Mouse (Mus musculus): Measurements from ENCODE around the gene Kcnd3.
"Not testable (repeated sequence)": the region's sequence is repeated elsewhere in the genome, so short reads cannot be mapped to it uniquely, and the experiment has no call there.

Gene Kcnd3

DNA sequence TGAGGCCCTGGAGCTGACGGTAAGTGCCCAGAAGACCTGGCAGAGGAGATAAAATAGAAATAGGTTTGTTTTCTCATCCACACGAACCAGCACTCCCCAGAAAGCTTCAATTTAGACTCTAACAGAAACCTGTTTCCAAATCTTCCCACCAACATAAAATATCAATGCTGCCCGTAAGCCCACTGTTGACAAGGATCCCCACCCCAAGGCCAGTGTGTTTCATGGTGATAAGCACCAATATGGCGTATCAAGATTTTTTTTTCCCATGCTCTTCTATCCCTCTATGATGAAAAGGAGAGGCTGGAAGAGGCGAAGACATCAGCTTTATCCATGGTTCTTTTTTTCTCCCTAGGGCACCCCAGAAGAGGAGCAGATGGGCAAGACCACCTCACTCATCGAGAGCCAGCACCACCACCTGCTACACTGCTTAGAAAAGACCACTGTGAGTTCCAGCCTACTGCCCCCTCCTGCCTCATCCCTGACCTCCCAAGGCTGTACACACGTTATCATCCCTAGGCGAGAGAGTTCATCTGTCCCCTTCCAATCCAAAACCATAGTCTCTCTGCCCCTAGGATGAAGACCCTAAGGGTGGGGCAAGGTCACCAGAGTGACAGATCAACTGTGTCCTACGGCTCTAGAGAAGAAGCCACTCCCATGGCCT, 213.1 kb downstream of the Kcnd3 start:
- no peak for DNase-seq

DNA sequence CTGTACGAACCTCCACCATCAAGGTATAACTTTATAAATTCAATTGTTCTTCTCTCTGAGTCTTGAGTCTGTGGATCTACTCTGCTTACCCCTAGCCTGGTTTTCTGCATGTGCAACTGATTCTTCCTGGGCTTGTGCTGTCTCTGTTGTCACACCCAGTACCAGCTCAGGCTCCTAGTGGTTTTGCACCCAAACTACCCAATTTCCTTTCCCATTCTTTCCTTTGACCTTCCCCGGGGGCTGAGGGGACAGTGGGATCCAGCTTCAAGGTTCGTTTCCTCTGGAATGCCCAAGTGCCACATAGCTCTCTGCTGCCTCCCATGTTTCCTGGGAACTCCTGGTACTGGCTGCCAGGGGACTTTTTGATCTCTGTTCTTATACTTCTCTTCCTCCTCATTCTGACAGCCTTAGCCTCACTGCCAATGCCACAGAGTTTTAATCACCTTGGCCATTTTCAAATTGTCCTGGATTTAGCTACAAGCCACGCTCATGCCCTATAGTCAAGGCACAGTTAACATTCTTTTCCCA, 214.9 kb downstream of the Kcnd3 start:
- DNase-seq: peak in 1 of 2 experiments; percentile 8

DNA sequence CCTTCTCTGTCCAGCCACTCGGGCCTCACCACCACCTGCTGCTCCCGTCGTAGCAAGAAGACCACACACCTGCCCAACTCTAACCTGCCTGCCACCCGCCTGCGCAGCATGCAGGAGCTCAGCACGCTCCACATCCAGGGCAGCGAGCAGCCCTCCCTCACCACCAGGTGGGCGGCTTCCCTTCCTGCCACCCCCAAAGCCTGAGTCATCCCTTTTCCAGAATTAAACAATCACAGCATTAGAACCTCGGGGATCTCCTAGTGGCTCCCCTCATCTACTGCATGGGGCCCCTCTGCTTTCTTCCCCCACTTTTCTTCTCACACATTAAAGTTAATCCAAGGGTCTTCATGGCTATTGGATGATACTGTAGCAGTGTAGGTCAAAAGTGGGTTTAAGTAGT, 216.0 kb downstream of the Kcnd3 start:
- no peak for DNase-seq

DNA sequence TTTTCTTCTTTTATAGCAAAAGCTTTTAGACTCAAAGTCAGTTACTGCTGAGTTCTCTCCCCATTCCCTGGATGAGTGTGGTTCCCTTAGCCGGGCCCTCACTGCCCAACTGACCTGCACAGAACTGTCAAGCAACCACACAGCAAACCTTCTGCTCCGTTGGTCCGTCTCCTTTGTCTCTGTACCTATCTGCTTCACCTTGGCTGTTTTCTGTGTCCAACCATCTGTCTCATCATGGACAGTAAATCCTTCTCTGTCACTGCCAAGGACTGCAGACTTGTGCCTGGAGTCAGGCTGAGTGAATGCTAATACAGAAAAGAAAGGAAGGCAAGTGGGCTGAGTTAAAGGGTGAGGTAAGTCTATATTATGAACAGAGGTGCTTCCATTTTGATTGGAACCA, 217.6 kb downstream of the Kcnd3 start:
- DNase-seq: no peak

DNA sequence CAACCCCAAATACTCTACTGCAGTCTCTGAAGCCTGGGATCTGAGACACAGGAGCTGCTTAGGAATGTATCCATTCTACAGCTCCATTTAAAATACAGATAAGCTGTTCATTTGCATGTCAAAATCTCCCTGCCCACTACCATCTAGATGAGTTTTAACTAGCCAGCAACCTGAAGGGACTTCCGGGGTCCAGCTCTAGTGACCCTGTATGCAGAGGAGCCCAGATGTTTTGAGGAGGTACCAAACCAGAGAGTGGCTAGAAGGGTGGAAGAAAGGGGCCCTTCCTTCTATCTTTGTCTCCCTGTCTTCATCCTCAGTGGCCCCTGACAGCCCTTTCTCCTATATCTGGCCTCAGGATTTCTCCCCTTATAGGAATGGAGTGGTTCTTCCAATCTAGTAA, 218.7 kb downstream of the Kcnd3 start:
- DNase-seq: no peak

DNA sequence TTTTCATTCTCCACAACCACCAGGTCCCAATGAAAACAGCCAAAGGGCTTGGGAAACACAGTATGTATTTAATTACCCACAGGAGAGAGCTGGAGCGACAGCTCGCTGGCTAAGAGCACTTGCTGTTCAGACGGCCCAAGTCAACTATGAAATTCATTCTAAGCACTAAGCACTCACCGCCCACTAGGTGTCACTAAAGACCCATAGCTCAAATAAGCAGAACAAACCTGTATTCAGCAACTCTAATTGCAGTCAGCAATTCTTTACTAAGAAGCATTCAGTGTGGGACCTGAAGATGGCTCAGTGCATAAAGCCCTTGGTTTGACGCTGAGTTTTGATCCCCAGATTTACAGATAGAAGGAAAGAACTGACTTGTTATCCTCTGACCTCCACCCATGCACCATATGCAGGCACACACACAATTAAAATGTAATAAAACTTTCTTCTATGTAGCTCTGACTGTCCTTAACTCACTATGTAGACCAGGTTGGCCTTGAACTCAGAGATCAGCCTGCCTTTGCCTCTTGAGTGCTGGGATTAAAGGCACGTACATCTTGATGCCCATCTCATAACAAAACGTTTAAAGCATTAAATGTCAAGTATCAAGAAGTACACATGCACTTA, 222.6 kb downstream of the Kcnd3 start:
- peak; percentile 78 to 80 for DNase-seq

DNA sequence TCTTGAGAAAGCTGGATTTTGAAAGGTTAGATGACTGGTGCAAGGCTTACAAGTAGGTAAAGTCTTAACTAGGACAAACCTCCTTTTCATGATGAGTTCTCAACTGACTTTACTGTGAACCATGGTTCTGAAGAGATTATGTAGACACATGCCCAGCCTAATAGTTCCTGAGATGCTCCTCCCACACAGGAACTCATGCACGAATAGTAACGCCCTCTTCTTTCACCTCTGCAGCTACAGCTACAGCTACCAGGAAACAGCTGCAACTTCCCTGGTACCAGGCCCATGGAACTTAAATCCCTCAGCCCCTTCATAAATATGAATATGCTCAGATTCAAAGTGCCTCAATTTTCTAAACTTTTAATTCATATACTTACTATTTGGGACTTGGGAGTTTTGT, 223.8 kb downstream of the Kcnd3 start:
- DNase-seq: no peak

DNA sequence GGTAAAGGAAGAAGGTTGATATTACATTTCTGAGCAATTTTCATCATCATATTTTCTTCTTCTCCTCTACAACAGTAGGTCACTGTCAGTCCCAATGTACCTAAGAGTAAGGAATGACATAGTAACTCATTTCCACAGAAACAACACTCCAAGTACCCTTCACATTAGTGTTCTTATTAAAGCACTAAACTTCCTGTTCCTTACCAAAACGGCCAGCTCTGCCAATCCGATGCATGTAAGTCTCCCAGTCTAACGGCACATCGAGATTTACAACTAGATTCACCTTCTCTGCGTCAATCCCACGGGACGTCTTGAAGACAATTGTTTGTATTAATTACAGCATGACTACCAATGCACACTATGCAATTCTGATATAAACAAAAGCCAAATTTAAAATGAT, 228.2 kb downstream of the Kcnd3 start:
- no peak for DNase-seq

DNA sequence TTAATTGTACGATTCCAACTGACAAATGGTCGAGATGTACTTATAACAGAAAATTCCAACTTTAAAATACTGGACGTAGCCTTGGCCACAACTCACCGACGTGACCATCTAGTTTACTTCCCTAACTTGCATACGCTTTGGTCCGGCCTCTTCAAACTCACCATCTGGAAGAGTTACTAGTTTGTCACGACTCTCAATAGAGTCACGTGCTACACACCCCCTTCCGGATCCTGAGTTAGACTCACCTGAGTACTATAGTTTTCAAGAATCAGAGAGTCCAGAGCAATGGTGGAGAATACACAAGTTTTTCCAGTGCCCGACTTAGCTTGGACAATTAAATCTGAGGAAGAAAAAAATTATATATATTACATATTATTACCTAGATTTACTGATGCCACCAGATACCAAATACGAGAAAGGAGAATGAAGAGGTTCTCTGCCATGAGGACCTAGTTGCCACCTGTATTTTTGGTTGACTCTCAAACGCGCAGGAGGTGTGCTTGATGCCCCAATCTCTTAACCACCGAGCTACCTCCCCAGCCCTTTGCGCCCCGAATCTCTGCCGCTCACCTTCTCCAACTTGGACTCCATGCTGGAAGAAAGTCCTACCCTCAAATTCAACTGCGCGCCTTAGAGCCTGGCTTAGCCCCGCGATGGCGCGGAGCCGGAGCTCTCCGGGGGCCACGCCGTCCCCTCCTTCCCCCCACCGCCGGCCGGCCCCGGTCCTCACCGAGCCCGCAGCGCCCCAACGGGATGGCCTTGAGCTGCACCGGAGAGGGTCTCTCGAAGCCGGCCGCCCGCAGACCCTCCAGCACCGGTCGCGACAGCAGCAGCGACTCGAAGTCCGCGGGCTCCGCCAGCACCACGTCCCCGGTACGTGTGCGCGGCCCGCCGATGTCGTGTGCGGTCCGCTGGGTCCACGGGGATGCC, 234.5 kb downstream of the Kcnd3 start:
- no peak for DNase-seq

DNA sequence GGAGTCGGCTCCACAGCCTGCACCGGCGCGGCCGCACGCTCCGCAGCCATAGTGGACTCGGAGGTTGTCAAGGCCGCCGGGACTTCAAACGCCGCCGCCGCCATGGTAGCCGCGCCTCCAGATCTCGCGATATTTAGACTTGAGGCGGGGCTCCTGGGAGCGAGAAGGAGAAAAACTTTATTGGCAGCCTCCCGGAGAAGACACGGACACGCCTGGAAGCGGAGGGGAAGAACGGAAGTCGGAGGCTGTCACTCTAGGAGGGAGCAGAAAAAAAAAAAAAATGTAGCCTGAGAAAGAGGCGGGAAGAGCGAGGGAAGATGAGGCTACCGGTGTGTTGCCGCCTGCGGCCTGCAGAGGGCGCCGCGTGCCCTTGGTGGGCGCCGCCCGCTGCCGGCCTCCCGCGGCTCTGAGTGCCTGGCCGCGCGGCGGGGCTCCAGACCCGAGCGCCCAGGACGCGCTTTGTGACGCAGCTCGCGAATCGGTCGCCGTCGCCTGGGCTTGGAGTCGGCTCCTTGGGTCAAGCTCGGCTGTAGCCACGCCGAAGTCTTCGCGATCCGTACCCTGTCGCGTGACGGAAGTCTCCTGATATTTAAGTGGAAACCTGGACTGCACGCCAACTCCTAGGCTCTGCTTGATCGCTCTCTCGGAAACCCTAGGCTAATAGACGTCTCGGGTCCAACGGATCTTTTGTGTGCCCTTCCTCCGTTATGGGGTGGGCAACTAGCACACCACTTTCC, 235.4 kb downstream of the Kcnd3 start, which contains the start of gene Ddx20:
Ddx20 (minus strand) TSS at position 251 of the 737 bp plus-strand sequence.
- peak; percentile 97 to 98 for DNase-seq

DNA sequence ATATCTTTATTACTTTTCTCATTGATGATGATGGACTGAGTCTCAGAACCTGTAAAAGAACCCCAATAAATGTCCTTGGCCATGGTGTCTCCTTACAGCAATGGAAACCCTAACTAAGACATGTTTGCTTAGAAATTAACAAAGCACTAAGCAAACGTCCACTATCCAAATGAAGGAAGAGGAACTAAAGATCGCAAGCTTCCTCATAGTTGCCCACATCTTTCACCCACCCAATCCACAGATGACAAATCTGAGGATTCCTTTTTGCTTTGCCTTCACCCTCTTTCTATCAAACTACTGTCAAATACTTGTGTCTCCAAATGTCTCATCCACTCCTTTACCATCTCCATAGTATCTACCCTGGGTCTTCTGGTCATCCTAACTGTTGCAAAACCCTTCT, 236.4 kb downstream of the Kcnd3 start:
- DNase-seq: no peak

DNA sequence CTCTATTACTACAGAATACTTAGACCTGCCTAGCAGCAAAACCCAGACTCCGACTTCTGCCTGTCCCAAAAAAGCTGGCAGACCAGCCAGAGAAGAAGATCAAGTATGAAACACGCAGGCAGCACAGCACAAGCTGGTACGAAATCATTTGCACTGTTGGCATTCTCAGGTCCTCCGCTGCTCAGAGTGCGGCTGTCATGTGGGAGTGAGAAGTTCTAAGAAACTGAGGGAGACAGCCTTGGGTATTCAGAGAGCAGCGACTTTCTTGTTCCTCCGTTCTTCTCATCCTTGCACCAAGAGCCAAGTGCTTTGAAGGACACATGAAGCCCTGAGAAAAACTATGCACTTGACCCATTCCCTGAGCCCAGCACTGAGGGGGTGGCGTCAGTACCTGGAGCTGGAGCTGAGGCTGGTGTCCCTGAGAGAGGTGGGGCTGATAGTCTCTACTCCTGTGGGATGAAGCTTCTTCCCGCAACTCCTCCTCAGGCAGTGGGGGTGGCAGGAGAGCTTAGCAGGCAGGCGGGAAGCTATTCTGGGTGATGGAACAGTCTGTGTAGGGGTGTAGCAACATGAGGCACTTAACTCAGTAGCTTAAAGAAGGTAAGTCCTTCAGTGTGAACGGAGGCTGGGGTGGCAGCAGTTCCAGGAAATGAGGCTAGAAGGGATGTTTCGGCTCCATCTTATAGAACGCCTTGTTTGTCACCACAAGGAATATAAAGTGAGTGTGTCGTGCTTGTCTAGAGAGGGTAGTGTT, 241.4 kb downstream of the Kcnd3 start:
- DNase-seq: no peak

DNA sequence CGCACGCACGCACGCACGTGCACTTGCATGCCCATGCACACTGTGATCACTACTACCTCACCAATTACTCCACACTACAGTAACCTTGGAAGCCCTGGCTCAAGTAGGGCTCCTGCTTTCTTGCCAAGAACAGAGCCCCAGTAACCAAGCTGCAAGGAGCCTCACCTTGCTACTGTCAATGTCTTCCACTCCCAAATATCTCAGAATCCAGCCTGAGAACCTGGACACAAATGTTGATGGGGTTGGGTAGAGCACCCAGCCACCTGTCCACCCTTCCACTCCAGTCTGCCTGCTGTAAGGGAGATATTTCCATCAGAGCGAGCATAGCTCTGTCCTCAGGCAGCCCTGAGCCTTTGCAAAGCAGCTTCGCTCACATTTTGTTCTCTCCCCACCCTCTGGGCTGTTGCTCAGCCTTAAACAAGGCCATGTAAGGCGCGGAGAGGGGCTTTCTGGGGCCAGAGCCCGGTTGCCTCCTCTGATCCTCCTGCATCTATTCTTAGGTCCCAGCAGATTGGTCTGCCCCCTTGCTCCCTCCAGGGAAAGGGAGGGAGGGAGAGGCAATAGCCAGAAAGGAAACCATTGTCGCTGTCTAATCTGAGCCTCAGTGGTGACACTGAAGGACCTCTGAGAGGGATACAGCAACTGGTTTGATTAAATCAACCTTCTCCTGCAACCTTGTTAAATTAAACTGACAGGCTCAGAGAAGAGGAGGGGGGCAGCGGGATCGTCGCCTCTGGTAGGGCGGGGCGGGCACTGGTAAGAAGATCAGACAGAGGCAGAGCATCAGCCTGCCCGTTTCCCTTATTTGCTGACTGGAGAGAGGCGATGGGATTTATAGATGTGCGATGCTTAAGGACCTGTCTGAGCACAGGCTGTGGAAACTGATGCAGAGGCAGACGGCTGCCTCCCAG, 243.6 kb downstream of the Kcnd3 start:
- DNase-seq: no peak

DNA sequence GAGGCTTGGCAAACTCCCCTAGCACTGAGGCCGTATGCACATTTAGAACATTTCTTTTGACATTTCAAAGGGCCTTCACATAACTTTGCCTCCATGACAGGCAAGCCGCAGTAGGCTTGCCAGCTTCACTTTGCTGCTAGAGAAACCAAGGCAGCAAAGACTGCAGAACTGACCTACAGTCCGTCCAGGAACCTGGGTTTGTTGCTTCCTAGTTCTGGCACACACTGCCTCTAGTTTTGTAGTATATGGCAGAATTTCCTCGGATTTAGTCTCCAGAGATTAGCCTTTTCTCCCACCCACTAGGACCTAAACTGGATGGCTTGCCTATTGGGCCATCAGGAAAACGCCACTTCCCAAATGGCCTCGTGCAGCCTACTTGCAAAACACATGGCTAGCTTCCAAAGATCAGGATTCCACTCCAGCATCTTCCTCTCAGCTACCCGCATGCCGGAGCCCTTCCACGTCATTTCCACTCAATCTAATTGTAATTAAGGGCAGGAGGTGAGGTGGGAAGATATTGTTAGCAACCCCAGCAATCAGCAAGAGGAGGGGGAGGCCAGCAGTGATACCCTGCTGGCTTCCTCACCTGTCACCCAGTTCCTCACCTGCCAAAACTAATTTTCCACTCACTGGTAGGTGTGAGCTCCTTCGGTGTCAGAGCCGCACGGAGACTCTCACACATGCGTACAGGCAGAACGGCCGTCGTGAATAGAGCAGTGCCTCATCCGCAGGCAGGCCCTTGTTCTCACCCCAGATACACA, 244.4 kb downstream of the Kcnd3 start:
- DNase-seq: no peak

DNA sequence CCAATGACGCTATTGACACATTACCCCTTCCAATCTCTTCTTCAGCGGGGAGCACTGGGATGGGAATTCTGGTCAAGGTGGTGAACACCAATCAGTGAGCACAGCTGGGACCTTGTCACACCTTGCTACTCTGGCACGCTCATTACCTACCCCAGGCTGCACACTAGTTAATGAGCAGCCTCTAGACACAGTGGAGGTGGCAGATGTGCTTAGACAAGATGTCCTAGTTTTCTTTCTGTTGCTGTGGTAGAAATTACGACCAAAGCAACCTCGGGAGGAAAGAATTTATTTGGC, 245.0 kb downstream of the Kcnd3 start:
- no peak for DNase-seq

DNA sequence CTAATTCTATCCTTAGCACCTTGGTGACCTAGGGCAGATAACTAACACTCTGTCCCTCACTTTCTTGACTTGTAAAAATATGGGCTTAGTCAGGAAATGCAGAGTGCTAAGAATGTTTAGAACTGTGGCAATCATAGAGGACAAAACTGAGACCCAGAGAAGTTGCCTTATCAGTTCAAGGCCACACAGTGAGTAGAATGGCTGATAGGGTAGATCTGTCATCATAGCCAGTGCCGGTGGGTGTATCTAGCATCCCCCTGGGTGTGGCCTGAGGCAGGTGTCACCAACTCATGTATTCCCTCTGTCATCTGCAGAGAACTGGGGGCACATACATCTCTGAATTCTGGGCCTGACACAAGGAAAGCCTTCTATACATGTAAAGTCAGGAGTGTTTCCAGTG, 246.2 kb downstream of the Kcnd3 start:
- no peak for DNase-seq

DNA sequence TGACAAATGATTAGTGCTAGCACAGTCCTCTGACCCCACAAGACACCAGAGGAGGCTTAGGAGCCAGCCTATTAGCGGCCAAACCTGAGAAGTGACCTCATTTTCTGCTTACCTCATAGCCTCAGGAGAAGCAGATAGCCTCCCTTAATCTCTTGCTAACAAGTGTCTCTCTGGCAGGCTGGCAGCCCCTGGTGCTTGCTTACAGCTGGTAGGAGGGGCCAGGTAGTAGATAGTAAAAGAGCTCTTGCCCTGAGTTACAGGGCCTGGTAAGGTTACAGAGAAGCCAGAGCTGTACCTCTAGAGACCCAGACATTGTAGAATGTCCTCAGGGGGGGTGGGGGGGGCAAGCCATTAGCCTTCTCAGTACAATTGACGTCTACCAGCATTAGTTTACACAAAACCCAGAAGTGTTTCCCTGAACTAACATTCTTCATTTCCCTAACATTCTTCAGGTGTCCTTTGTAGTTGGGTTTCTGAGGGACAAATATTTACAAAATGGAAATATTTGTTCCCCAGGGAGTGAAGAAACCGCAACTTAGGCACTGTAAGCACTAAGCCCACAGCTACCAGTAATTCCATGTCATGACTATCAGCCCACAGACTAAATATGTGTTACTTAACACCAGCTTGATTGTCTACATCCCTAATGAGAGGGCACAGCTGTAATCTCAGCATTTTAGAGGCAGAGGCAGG, 247.3 kb downstream of the Kcnd3 start:
- no peak for DNase-seq

DNA sequence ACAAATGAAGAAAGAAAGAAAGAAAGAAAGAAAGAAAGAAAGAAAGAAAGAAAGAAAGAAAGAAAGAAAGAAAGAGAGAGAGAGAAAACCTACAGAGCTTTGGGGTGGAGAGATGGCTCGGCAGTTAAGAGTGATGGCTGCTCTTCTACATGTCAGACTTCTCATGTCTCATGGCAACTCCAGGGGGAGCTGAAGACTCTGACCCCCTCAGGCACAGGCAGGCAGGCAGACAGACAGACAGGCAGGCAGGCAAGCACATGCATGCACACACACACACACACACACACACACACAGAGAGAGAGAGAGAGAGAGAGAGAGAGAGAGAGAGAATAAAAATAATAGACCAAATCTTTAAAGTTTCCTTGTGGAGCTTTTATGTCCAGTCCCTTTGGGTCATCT, 248.7 kb downstream of the Kcnd3 start:
- not testable (repeated sequence) for DNase-seq

DNA sequence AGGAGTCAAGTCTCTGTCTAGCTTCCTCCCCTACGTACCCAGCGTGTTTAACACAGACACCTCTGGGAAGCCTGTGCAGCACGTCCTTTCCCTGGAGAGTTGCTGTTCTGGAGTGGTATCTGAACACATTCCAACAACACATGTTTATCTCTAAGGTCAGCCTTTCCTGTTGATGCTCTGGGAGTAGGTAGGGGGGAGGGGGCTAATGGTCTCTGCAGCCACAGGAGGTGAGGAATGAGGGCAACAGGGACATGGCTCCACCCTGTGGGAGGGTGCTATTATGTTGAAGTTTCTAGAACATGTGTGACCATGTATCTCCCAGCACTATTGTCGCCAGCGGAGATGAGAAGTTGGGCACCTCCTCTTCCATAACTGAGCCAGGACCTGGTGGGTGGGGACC, 249.3 kb downstream of the Kcnd3 start:
- peak; percentile 32 to 48 for DNase-seq

DNA sequence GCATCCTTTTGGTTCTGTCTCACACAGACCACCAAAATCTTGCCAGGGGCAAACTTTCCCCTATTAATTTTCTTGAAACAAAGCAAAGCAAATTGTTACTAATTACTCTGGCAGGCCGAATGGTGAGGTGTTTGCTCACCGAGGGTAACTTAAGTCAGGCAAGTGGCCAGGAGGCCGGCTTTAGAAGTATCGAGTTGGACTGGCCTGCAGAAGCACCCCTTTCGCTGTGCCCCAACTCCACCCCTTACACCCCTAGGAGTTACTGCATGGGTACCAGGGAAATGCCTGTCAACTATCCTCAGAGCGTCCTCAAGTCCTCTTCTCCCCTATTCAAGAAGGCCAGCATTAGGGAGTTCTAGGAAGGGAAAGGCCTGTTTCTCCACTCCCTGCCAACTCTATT, 251.4 kb downstream of the Kcnd3 start:
- no peak for DNase-seq
